Mouse (Mus musculus) embryonic facial prominence, embryonic 12.5 days (tissue): Measurements from ENCODE around the gene Sap30. TPM values are rescaled to one million over a fixed set of nuclear protein-coding genes. Genes with fewer than 3 reads are reported as not detected.
"Not testable (repeated sequence)": the region's sequence is repeated elsewhere in the genome, so short reads cannot be mapped to it uniquely, and the experiment has no call there.

Experiments
- ATAC-seq: fragments of 200-750 bp; cut with Nextera tagmentation; 2 replicates; pipeline ENCODE4 v1.8.0; 2017; ENCODE audit not compliant: insufficient number of reproducible peaks, insufficient read depth, low FRiP score, low TSS enrichment
- H3K27ac ChIP-seq: fragments of 300-500 bp; sonication (generic); 2 replicates; pipeline ENCODE4 v1.5.1; 2016; ENCODE audit warnings: mild to moderate bottlenecking
- H3K27me3 ChIP-seq: fragments of 300-500 bp; sonication (generic); 2 replicates; pipeline ENCODE4 v1.6.1; 2016; ENCODE audit warnings: mild to moderate bottlenecking, moderate library complexity
- H3K36me3 ChIP-seq: fragments of 300-500 bp; sonication (generic); 2 replicates; pipeline ENCODE4 v1.6.1; 2016; ENCODE audit warnings: mild to moderate bottlenecking
- H3K4me1 ChIP-seq: fragments of 300-500 bp; sonication (generic); 2 replicates; pipeline ENCODE4 v1.6.1; 2016
- H3K4me2 ChIP-seq: fragments of 300-500 bp; sonication (generic); replicated peaks from 2 replicates; pipeline ENCODE4 v1.6.1; 2016; ENCODE audit warnings: mild to moderate bottlenecking, moderate library complexity
- H3K4me3 ChIP-seq: fragments of 300-500 bp; sonication (generic); 2 replicates; pipeline ENCODE4 v1.5.1; 2016; ENCODE audit warnings: mild to moderate bottlenecking
- H3K9ac ChIP-seq: fragments of 300-500 bp; sonication (generic); 2 replicates; pipeline ENCODE4 v1.6.1; 2016; ENCODE audit warnings: mild to moderate bottlenecking, moderate library complexity
- H3K9me3 ChIP-seq: fragments of 300-500 bp; sonication (generic); 2 replicates; pipeline ENCODE4 v1.6.1; 2016; ENCODE audit warnings: mild to moderate bottlenecking, moderate library complexity
- WGBS: fragments of 180-500 bp; shearing (Covaris S2); methylation state at CpG from one replicate; pipeline ENCODE4 v1.1.7; 2016; 5-methylcytosine and 5-hydroxymethylcytosine counted together
- polyA plus RNA-seq: library from polyadenylated mRNA; unstranded; fragments of >200 nt; fragmentation: Nextera tagmentation; extraction: Ambion mirVana; gene quantifications from 2 replicates; pipeline ENCODE4 v1.2.1, GENCODE M21; 2016

Gene Sap30
- 69.8 and 70.9 TPM in 2 replicates for polyA plus RNA-seq

GRCm38 (mm10) chr8:57487441-57488155, at the start of gene Sap30:
Gene Sap30, minus strand, starts transcription at chr8:57487860.
- H3K27me3 ChIP-seq = no peaks in the 10 kb centered on the region
- peaks cover 6% of the 10 kb centered on the region for H3K36me3 ChIP-seq
- H3K9me3 ChIP-seq = no peaks in the 10 kb centered on the region
- H3K4me3 ChIP-seq = peak within 1 kb of the TSS; percentile 85
- peak within 1 kb of the TSS; percentile 76 for H3K9ac ChIP-seq
- H3K4me1 ChIP-seq = peaks cover 7% of the 10 kb centered on the region
- H3K27ac ChIP-seq = peak within 1 kb of the TSS; percentile 98
- peak; percentile 95 for ATAC-seq
- WGBS = under 1% methylated on average over 66 of the region's 66 CpGs
- peak within 1 kb of the TSS; percentile 68 for H3K4me2 ChIP-seq

DNA sequence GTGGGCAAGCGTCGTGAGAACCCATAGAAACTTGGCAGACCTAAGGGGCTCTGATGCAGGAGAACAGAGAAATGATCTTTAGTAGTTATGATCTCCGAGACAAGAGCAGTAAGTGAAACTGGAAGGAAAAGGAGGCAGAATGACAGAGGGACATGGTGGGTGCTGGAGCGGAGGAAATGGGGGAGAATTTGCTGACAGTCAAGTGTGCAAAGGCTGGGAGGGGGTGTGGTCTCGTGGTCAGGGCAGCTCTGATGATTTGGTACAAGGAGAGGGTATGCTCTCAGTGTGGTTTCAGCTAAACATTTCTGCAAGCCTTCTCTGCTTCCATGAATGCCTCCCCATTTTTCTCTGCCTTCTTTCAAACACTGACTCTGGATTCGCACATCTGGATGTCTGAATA, 48.5 kb upstream of the Sap30 start:
- peaks cover 3% of the 10 kb centered on the region; the same call in 1 of the 2 replicates for H3K4me1 ChIP-seq
- 85% methylated on average over 6 of the region's 6 CpGs for WGBS
- no peak overlapping the region for H3K4me3 ChIP-seq
- no peak overlapping the region for H3K9ac ChIP-seq
- ATAC-seq = no peak
- H3K27ac ChIP-seq = no peak overlapping the region
- H3K36me3 ChIP-seq = peaks cover 16% of the 10 kb centered on the region
- no peak overlapping the region for H3K4me2 ChIP-seq
- no peaks in the 10 kb centered on the region for H3K27me3 ChIP-seq
- no peaks in the 10 kb centered on the region for H3K9me3 ChIP-seq

DNA sequence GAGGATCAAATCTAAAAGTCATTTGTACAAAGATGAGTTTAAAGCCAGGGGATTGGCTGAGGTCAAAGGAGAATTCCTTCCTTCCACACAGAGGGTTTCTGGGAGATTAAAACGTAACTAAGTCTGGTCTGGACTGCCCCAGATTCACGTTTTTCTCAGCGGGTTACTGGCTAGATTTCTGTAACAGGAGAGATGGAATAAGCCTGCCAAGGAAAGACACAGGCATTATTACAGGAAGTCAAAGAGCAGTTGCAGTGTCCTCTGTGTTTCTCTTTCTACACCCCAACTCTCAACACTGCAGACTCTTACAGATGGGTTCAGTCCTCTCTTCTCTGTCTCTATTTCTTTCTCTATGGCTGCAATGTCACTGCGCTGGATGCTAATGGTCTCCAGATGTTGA, 46.8 kb upstream of the Sap30 start:
- ATAC-seq = no peak
- no peak overlapping the region for H3K27ac ChIP-seq
- H3K27me3 ChIP-seq = no peaks in the 10 kb centered on the region
- no peak overlapping the region for H3K4me2 ChIP-seq
- H3K36me3 ChIP-seq = peaks cover 16% of the 10 kb centered on the region
- 41% methylated on average over 4 of the region's 4 CpGs for WGBS
- H3K4me3 ChIP-seq = no peak overlapping the region
- no peaks in the 10 kb centered on the region for H3K4me1 ChIP-seq
- no peaks in the 10 kb centered on the region for H3K9me3 ChIP-seq
- H3K9ac ChIP-seq = no peak overlapping the region

- no peaks in the 10 kb centered on the region for H3K4me1 ChIP-seq
- no peak for ATAC-seq
- no peak overlapping the region for H3K4me2 ChIP-seq
- 88% methylated on average over 4 of the region's 4 CpGs for WGBS
- peaks cover 17% of the 10 kb centered on the region for H3K36me3 ChIP-seq
- H3K9me3 ChIP-seq = no peaks in the 10 kb centered on the region
- H3K9ac ChIP-seq = no peak overlapping the region
- no peak overlapping the region for H3K27ac ChIP-seq
- no peaks in the 10 kb centered on the region for H3K27me3 ChIP-seq
- no peak overlapping the region for H3K4me3 ChIP-seq
Observed at GRCm38 (mm10) chr8:57533106-57533505, 45.4 kb upstream of the Sap30 start.

- Histone ChIP-seq H3K9me3 (no peaks in the 10 kb centered on the region), H3K4me3 (no peak overlapping the region), H3K9ac (no peak overlapping the region), H3K27ac (no peak overlapping the region), H3K4me2 (no peak overlapping the region), H3K4me1 (no peaks in the 10 kb centered on the region), H3K27me3 (no peaks in the 10 kb centered on the region), H3K36me3 (peaks cover 20% of the 10 kb centered on the region)
- 54% methylated on average over 2 of the region's 2 CpGs for WGBS
- ATAC-seq = no peak
Observed at GRCm38 (mm10) chr8:57532223-57532622, 44.6 kb upstream of the Sap30 start.

DNA sequence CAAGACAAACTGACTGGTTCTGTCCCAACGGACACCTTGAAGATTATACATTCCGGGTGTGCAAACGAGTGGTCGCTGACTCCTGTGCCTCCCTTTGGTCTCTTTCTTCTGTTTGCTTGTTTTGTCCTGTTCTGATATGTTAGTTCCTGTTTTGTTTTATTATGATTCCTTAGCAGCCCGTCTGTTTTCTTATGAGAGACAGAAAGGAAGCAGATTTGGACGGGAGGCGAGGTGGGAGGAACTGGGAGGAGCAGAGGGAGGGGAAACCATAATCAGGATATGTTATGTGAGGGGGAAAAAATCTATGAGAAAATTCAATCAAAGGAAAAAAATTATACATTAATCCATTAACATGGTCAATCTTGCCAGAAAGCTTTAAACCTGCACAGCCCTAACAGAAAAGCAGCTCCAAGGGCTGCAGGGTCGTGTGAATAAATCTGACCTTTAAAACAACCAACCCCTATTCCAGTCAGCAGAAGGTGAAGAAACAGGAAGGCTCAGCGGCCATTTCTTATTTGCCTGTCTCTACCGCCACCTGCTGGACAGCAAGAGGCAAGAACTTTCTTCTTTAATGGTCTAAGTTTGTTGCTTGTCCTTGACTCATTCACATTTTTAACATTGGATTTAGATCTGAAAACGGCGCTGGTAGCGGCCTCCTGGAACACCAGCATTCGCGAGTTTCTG, 43.1 kb upstream of the Sap30 start:
- Histone ChIP-seq H3K27me3 (no peaks in the 10 kb centered on the region), H3K4me3 (no peak overlapping the region), H3K9ac (no peak overlapping the region), H3K4me1 (no peaks in the 10 kb centered on the region), H3K36me3 (peaks cover 15% of the 10 kb centered on the region), H3K27ac (no peak overlapping the region), H3K4me2 (no peak overlapping the region), H3K9me3 (no peaks in the 10 kb centered on the region)
- WGBS = 31% methylated on average over 15 of the region's 15 CpGs
- no peak for ATAC-seq

DNA sequence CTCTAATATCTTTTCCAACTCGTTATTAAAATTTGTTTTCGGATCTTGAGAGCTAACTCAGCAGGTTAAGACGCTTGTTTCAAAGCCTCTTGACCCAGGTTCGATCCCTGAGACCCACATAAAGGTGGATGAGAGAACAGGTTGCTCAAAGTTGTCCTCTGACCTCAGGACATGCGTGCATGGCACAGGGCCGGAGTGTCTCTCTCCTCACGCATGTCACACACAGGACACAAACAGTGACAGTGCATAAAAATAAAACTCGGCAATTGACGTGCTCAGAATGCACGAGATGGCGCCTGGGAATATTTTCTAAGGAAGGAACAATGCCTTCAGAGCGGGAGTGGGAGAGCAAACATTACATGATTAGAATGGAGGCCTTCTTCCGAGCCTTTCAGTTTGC, 42.6 kb upstream of the Sap30 start:
- Histone ChIP-seq H3K4me2 (no peak overlapping the region), H3K27me3 (no peaks in the 10 kb centered on the region), H3K27ac (no peak overlapping the region), H3K9me3 (no peaks in the 10 kb centered on the region), H3K9ac (no peak overlapping the region), H3K4me3 (no peak overlapping the region), H3K4me1 (no peaks in the 10 kb centered on the region), H3K36me3 (peaks cover 10% of the 10 kb centered on the region; the same call in 1 of the 2 replicates)
- ATAC-seq = no peak
- WGBS = 91% methylated on average over 13 of the region's 13 CpGs

GRCm38 (mm10) chr8:57528036-57528435, 40.4 kb upstream of the Sap30 start:
- WGBS = 91% methylated on average over 1 of the region's 1 CpGs
- no peak overlapping the region for H3K9ac ChIP-seq
- H3K36me3 ChIP-seq = 0 out of 2 replicates have a peak, but pooled peaks cover 6% of the 10 kb centered on the region
- H3K9me3 ChIP-seq = no peaks in the 10 kb centered on the region
- no peak for ATAC-seq
- H3K4me2 ChIP-seq = no peak overlapping the region
- no peak overlapping the region for H3K4me3 ChIP-seq
- no peaks in the 10 kb centered on the region for H3K27me3 ChIP-seq
- no peak overlapping the region for H3K27ac ChIP-seq
- H3K4me1 ChIP-seq = no peaks in the 10 kb centered on the region

GRCm38 (mm10) chr8:57520186-57520786, 32.6 kb upstream of the Sap30 start:
- no peak overlapping the region for H3K9ac ChIP-seq
- H3K4me2 ChIP-seq = no peak overlapping the region
- ATAC-seq = no peak
- H3K4me1 ChIP-seq = no peaks in the 10 kb centered on the region
- H3K36me3 ChIP-seq = peaks cover 12% of the 10 kb centered on the region; the same call in 1 of the 2 replicates
- no peaks in the 10 kb centered on the region for H3K9me3 ChIP-seq
- no peak overlapping the region for H3K27ac ChIP-seq
- WGBS = 89% methylated on average over 12 of the region's 12 CpGs
- no peaks in the 10 kb centered on the region for H3K27me3 ChIP-seq
- H3K4me3 ChIP-seq = no peak overlapping the region

DNA sequence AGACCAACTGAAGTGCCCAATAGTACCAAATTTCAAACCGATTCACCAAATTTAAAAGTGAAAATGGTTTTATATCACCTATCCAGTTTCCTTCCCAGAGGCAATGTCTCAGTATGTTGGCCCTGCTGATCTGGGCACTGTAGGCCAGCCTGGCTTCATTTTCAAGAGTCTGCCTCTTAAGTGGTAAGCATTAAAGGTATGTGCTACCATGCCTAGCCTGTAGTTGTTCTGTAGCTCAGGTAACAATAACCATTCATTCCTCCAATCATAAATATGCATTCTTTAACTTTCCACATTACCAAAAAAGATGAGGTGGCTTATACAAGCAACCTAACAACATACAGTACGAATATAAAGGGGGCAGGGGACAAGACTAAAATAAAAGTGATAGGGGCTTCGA, 30.1 kb upstream of the Sap30 start:
- peaks cover 12% of the 10 kb centered on the region; the same call in 1 of the 2 replicates for H3K36me3 ChIP-seq
- H3K4me3 ChIP-seq = no peak overlapping the region
- 88% methylated on average over 3 of the region's 3 CpGs for WGBS
- ATAC-seq = no peak
- H3K9ac ChIP-seq = no peak overlapping the region
- no peak overlapping the region for H3K4me2 ChIP-seq
- H3K4me1 ChIP-seq = peaks cover 5% of the 10 kb centered on the region; the same call in 1 of the 2 replicates
- H3K27ac ChIP-seq = no peak overlapping the region
- no peaks in the 10 kb centered on the region for H3K27me3 ChIP-seq
- H3K9me3 ChIP-seq = no peaks in the 10 kb centered on the region

DNA sequence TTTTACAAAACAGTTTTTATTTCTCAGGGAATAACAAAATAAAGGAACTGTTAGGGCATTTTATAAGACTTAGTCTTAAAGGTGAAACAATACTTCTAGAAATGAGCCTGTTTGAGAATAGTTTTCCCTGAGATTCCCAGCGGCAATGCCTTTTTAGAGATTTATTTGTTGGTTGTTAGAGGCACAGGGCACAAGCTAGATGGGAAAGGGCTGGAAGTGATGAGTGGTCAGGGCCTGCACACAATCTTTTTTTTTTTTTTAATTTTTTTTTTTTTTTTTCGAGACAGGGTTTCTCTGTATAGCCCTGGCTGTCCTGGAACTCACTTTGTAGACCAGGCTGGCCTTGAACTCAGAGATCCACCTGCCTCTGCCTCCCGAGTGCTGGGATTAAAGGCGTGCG, 29.0 kb upstream of the Sap30 start:
- H3K4me2 ChIP-seq, H3K27ac ChIP-seq, ATAC-seq, H3K4me1 ChIP-seq, H3K27me3 ChIP-seq, H3K4me3 ChIP-seq, H3K9me3 ChIP-seq, H3K9ac ChIP-seq: not testable (repeated sequence)
- peaks cover 12% of the 10 kb centered on the region; the same call in 1 of the 2 replicates for H3K36me3 ChIP-seq
- WGBS = 85% methylated on average over 5 of the region's 5 CpGs
